Mouse (Mus musculus) lung, embryonic 16.5 days (tissue): ENCODE measurements around the gene Enthd1. TPM values are rescaled to one million over a fixed set of nuclear protein-coding genes. Genes with fewer than 3 reads are reported as not detected.

Experiments
- ATAC-seq: fragments of 200-750 bp; cut with Nextera tagmentation; 2 replicates; pipeline ENCODE4 v1.8.0; 2017; ENCODE audit warnings: low read depth, mild to moderate bottlenecking, moderate library complexity
- H3K27ac ChIP-seq: fragments of 300-500 bp; sonication (generic); 2 replicates; pipeline ENCODE4 v1.5.1; 2014; ENCODE audit warnings: mild to moderate bottlenecking, control low read depth, low read length
- H3K27me3 ChIP-seq: fragments of 300-500 bp; sonication (generic); 2 replicates; pipeline ENCODE4 v1.6.1; 2014; ENCODE audit warnings: low read depth, low read length, mixed read lengths; ENCODE audit not compliant: control insufficient read depth, insufficient read depth
- H3K36me3 ChIP-seq: fragments of 300-500 bp; sonication (generic); 2 replicates; pipeline ENCODE4 v1.6.1; 2014; ENCODE audit warnings: low read length; ENCODE audit not compliant: control insufficient read depth, insufficient read depth
- H3K4me1 ChIP-seq: fragments of 300-500 bp; sonication (generic); replicated peaks from 2 replicates; pipeline ENCODE4 v1.6.1; 2014; ENCODE audit warnings: low read length, mixed read lengths; ENCODE audit not compliant: control insufficient read depth, insufficient read depth
- H3K4me2 ChIP-seq: fragments of 300-500 bp; sonication (generic); 2 replicates; pipeline ENCODE4 v1.6.1; 2014; ENCODE audit warnings: low read depth, low read length, control low read depth
- H3K4me3 ChIP-seq: fragments of 300-500 bp; sonication (generic); 2 replicates; pipeline ENCODE4 v1.5.1; 2014; ENCODE audit warnings: mild to moderate bottlenecking, low read length, control low read depth
- H3K9ac ChIP-seq: fragments of 300-500 bp; sonication (generic); 2 replicates; pipeline ENCODE4 v1.6.1; 2014; ENCODE audit warnings: low read length, control low read depth
- H3K9me3 ChIP-seq: fragments of 300-500 bp; sonication (generic); 2 replicates; pipeline ENCODE4 v1.6.1; 2016; ENCODE audit warnings: low read length; ENCODE audit not compliant: control insufficient read depth
- WGBS: fragments of 180-500 bp; shearing (Covaris S2); extraction: QIAGEN DNeasy Blood & Tissue Kit; methylation state at CpG from one replicate; pipeline ENCODE4 v1.1.7; 2014; 5-methylcytosine and 5-hydroxymethylcytosine counted together
- polyA plus RNA-seq: library from polyadenylated mRNA; unstranded; fragments of >200 nt; fragmentation: Nextera tagmentation; extraction: Ambion mirVana; gene quantifications from 2 replicates; pipeline ENCODE4 v1.2.1, GENCODE M21; 2015

The Enthd1 gene
- not detected in 2 replicates for polyA plus RNA-seq

GRCm38 (mm10) chr15:80565106-80565665 is at the start of gene Enthd1:
Gene Enthd1, minus strand, starts transcription at chr15:80565156.
- Histone ChIP-seq H3K9me3 (no peaks in the 10 kb centered on the region), H3K36me3 (no peaks in the 10 kb centered on the region), H3K27ac (no peak within 1 kb of the TSS), H3K9ac (no peak within 1 kb of the TSS), H3K27me3 (no peaks in the 10 kb centered on the region), H3K4me2 (no peak within 1 kb of the TSS), H3K4me1 (no peaks in the 10 kb centered on the region), H3K4me3 (no peak within 1 kb of the TSS)
- 79% methylated on average over 19 of the region's 19 CpGs for WGBS
- no peak for ATAC-seq

GRCm38 (mm10) chr15:80613904-80614303 is 48.9 kb upstream of the Enthd1 start:
- Histone ChIP-seq H3K27ac (no peak overlapping the region), H3K9me3 (no peaks in the 10 kb centered on the region)
- ATAC-seq: no peak

DNA sequence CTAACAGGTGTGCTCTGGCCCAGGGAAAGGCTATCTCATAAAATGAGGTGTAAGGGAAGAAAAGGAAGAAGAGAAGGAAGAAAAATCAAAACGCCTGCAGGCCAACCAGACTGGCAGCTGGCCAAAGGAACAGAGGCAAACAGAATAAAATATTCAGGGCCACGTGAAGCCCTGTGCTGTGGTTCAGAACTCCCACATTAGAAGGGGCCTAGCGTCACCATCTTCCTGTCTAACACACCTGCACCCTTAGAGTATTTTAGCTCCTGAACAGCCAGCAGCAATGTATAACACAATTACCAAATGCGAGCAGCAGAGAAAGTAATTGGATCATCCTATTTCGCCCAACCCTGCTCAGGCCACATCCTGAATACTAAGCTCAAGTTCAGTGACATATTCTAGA is 46.5 kb upstream of the Enthd1 start:
- Histone ChIP-seq H3K4me2 (no peak overlapping the region), H3K4me3 (no peak overlapping the region), H3K4me1 (no peaks in the 10 kb centered on the region; the same call in 1 of the 2 replicates), H3K36me3 (no peaks in the 10 kb centered on the region), H3K9me3 (no peaks in the 10 kb centered on the region), H3K27ac (no peak overlapping the region), H3K9ac (no peak overlapping the region), H3K27me3 (no peaks in the 10 kb centered on the region; the same call in 1 of the 2 replicates)
- ATAC-seq: no peak
- 58% methylated on average over 5 of the region's 5 CpGs for WGBS

More at GRCm38 (mm10) chr15:80613904-80614303, 48.9 kb upstream of the Enthd1 start:
- Histone ChIP-seq H3K9ac (no peak overlapping the region), H3K4me3 (no peak overlapping the region), H3K36me3 (no peaks in the 10 kb centered on the region), H3K27me3 (no peaks in the 10 kb centered on the region; the same call in 1 of the 2 replicates), H3K4me2 (no peak overlapping the region), H3K4me1 (no peaks in the 10 kb centered on the region; the same call in 1 of the 2 replicates)
- WGBS: 43% methylated on average over 5 of the region's 5 CpGs

- ATAC-seq: no peak
- Histone ChIP-seq H3K4me3 (no peak overlapping the region), H3K4me2 (no peak overlapping the region), H3K9me3 (no peaks in the 10 kb centered on the region), H3K9ac (no peak overlapping the region), H3K27me3 (no peaks in the 10 kb centered on the region), H3K27ac (no peak overlapping the region), H3K4me1 (no peaks in the 10 kb centered on the region; the same call in 1 of the 2 replicates), H3K36me3 (no peaks in the 10 kb centered on the region)
- 61% methylated on average over 2 of the region's 2 CpGs for WGBS
Observed at GRCm38 (mm10) chr15:80610335-80610734, 45.4 kb upstream of the Enthd1 start.

DNA sequence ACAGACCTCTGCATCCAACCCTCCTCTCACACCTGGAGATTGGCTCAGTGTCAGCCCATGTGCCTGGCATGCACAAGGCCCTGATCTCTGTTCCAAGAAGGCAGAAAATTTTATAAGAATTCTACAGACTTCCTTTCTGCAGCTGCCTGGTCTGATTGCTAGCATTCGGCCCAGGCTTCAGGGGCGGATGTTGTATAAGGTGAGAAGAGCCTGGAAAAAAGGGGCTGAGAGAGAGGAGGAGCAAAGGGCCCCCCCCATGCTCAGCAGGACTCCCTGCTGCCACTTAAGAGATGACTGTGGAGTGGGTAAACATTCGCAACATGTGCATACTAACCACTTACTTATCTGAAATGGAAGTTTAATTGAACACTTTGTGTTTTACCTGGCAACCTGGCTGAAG is 43.0 kb upstream of the Enthd1 start:
- Histone ChIP-seq H3K9ac (no peak overlapping the region), H3K4me1 (no peaks in the 10 kb centered on the region), H3K9me3 (no peaks in the 10 kb centered on the region), H3K4me2 (no peak overlapping the region), H3K27me3 (no peaks in the 10 kb centered on the region), H3K27ac (no peak overlapping the region), H3K36me3 (no peaks in the 10 kb centered on the region), H3K4me3 (no peak overlapping the region)
- 53% methylated on average over 3 of the region's 3 CpGs for WGBS
- no peak for ATAC-seq

GRCm38 (mm10) chr15:80604026-80604425 is 39.1 kb upstream of the Enthd1 start:
- no peak overlapping the region for H3K9ac ChIP-seq
- no peak overlapping the region for H3K4me3 ChIP-seq
- H3K36me3 ChIP-seq: no peaks in the 10 kb centered on the region
- H3K27me3 ChIP-seq: no peaks in the 10 kb centered on the region
- ATAC-seq: no peak
- WGBS: 79% methylated on average over 6 of the region's 6 CpGs
- peaks cover 4% of the 10 kb centered on the region; the same call in 1 of the 2 replicates for H3K4me1 ChIP-seq
- no peak overlapping the region for H3K4me2 ChIP-seq
- H3K9me3 ChIP-seq: no peaks in the 10 kb centered on the region
- no peak overlapping the region for H3K27ac ChIP-seq

DNA sequence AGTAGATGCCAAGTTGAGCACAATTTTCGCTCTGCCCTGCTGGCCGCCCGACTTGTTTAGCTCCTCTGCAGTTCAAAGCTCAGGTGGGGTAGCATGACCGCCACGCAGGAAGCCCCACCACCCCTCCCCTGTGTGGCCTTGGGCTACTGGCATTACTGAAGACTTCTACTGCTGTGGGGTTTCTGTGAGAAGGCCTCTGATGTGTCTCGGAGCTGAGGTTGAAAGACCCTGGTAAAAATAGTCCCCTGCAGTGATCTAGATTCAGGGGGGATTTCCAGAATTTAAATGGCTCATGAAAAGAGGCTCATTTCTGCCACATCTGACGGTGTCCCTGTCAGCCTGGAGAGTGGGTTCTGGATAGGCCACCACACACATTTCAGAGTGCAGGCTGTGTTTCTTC is 37.5 kb upstream of the Enthd1 start:
- H3K4me2 ChIP-seq: no peak overlapping the region
- H3K9ac ChIP-seq: no peak overlapping the region
- peaks cover 4% of the 10 kb centered on the region; the same call in 1 of the 2 replicates for H3K4me1 ChIP-seq
- no peak overlapping the region for H3K27ac ChIP-seq
- no peak for ATAC-seq
- 61% methylated on average over 7 of the region's 7 CpGs for WGBS
- H3K9me3 ChIP-seq: no peaks in the 10 kb centered on the region
- no peak overlapping the region for H3K4me3 ChIP-seq
- H3K36me3 ChIP-seq: no peaks in the 10 kb centered on the region
- no peaks in the 10 kb centered on the region for H3K27me3 ChIP-seq

DNA sequence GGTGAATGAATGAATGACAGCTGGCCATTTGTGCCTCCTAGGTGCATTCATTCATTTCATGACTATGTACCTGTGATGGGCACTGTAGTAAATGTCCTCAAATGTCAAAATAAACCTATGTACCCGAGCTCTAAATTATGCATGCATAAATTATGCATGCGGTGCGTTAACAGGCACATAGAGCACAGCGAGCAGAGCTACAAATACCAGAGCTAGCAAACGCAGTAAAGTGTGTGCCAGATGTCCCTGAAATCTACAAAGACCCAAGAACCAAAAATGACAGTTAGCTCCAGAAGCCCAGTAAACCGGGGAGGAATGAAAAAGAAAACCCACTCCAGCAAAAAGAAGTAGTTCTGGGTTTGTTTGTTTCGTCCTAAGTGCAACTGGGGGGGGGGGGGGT is 36.5 kb upstream of the Enthd1 start:
- ATAC-seq: no peak
- 68% methylated on average over 7 of the region's 7 CpGs for WGBS
- H3K9ac ChIP-seq: no peak overlapping the region

DNA sequence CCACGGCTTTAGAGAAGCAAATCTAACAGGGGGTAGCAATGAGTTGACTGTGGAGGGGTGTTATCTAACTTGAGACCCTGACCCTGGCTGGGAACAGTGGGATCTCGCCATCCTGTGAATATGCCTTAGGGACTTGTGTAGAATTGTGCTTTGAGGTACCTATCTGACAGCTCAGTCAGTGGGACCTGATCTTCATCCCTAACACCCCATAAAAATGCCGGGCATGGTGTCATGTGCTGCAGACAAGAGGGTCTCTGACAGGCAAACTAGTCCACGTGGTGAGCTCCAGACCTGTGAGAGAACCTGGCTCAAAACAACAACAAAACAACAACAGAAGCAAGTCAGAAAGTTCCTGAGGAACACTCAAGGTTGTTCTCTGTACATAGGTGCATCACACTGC is 34.9 kb upstream of the Enthd1 start:
- ATAC-seq: no peak
- no peak overlapping the region for H3K27ac ChIP-seq
- 56% methylated on average over 4 of the region's 4 CpGs for WGBS
- H3K9me3 ChIP-seq: no peaks in the 10 kb centered on the region
- no peak overlapping the region for H3K4me2 ChIP-seq
- peaks cover 4% of the 10 kb centered on the region; the same call in 1 of the 2 replicates for H3K4me1 ChIP-seq
- H3K36me3 ChIP-seq: no peaks in the 10 kb centered on the region
- no peak overlapping the region for H3K9ac ChIP-seq
- H3K4me3 ChIP-seq: no peak overlapping the region
- no peaks in the 10 kb centered on the region for H3K27me3 ChIP-seq

More for the DNA sequence above, 36.5 kb upstream of the Enthd1 start:
- no peaks in the 10 kb centered on the region for H3K27me3 ChIP-seq
- peaks cover 4% of the 10 kb centered on the region; the same call in 1 of the 2 replicates for H3K4me1 ChIP-seq
- H3K36me3 ChIP-seq: no peaks in the 10 kb centered on the region
- no peak overlapping the region for H3K27ac ChIP-seq
- no peak overlapping the region for H3K4me2 ChIP-seq
- H3K9me3 ChIP-seq: no peaks in the 10 kb centered on the region
- H3K4me3 ChIP-seq: no peak overlapping the region
